Comparison of ENCODE assay signal across 8 mouse cellular contexts in genomic region chr14:57889541-57890010, GRCm38 (mm10). TPM values are rescaled to one million over a fixed set of nuclear protein-coding genes. Genes with fewer than 3 reads are reported as not detected.
DNase-seq lines count a peak whose midpoint lies in the region; ATAC-seq and TF ChIP-seq lines count a peak whose summit lies in the region.

No protein-coding gene starts in this region.

- peak; percentile 26 for DNase-seq in left cerebral cortex, postnatal 4 days
- DNase-seq in left cerebral cortex, adult 11 months (ENCODE audit: low spot score), result no peak
- DNase-seq in R1 (ENCODE audit: low read depth, low spot score), result peak; percentile 87
- DNase-seq in intestine, embryonic 14.5 days (ENCODE audit: low spot score), result peak; percentile 82
- peak; percentile 71 for DNase-seq in lung, postnatal 0 days (ENCODE audit: low spot score)
- peak; percentile 54 for DNase-seq in splenic B cell, adult 2 months (ENCODE audit: low read depth, low spot score)
- no peak for DNase-seq in layer of hippocampus, adult 18-20 months (ENCODE audit: low spot score in 2 of 2)

- H3K27me3 ChIP-seq in embryonic facial prominence, embryonic 15.5 days, result no peaks in the 10 kb centered on the region
- no peaks in the 10 kb centered on the region for H3K27me3 ChIP-seq in intestine, embryonic 14.5 days (replicated peaks; ENCODE audit: control insufficient read depth, insufficient read depth, low read length)
- H3K27me3 ChIP-seq in lung, postnatal 0 days (replicated peaks; ENCODE audit: insufficient read depth, low read length), result no peaks in the 10 kb centered on the region
- H3K27me3 ChIP-seq in splenic B cell, adult 2 months (ENCODE audit: control insufficient read depth, insufficient read depth, low read length, poor library complexity, severe bottlenecking), result no peaks in the 10 kb centered on the region

- H3K9ac ChIP-seq in embryonic facial prominence, embryonic 15.5 days, result peak overlapping the region; percentile 89
- H3K9ac ChIP-seq in intestine, embryonic 14.5 days (ENCODE audit: low read length), result peak overlapping the region; percentile 96
- peak overlapping the region; percentile 92 for H3K9ac ChIP-seq in lung, postnatal 0 days (replicated peaks; ENCODE audit: low read depth)

- no peak for TF ChIP-seq EP300 in lung, postnatal 0 days (IDR thresholded peaks at IDR 0.05)

- no peaks in the 10 kb centered on the region for H3K36me3 ChIP-seq in embryonic facial prominence, embryonic 15.5 days
- H3K36me3 ChIP-seq in intestine, embryonic 14.5 days (ENCODE audit: control insufficient read depth, insufficient read depth, low read length), result no peaks in the 10 kb centered on the region
- no peaks in the 10 kb centered on the region for H3K36me3 ChIP-seq in lung, postnatal 0 days (ENCODE audit: insufficient read depth, low read length)
- H3K36me3 ChIP-seq in splenic B cell, adult 2 months (ENCODE audit: control insufficient read depth, insufficient read depth, low read length, poor library complexity, severe bottlenecking), result no peaks in the 10 kb centered on the region

- no peak for TF ChIP-seq CTCF in lung, postnatal 0 days (IDR thresholded peaks at IDR 0.05)

- peak overlapping the region; percentile 93 for H3K4me3 ChIP-seq in embryonic facial prominence, embryonic 15.5 days (replicated peaks)
- H3K4me3 ChIP-seq in intestine, embryonic 14.5 days (ENCODE audit: low read depth, low read length), result peak overlapping the region; percentile 85
- peak overlapping the region; percentile 91 for H3K4me3 ChIP-seq in lung, postnatal 0 days (ENCODE audit: low read depth, low read length)

- peak overlapping the region; percentile 88 for H3K27ac ChIP-seq in embryonic facial prominence, embryonic 15.5 days (replicated peaks)
- H3K27ac ChIP-seq in intestine, embryonic 14.5 days (ENCODE audit: low read depth), result peak overlapping the region; percentile 84
- peak overlapping the region; percentile 96 for H3K27ac ChIP-seq in lung, postnatal 0 days (ENCODE audit: low read length)

- H3K4me2 ChIP-seq in embryonic facial prominence, embryonic 15.5 days (replicated peaks), result peak overlapping the region; percentile 53
- peak overlapping the region; percentile 74 for H3K4me2 ChIP-seq in intestine, embryonic 14.5 days (ENCODE audit: low read length)
- H3K4me2 ChIP-seq in lung, postnatal 0 days (replicated peaks; ENCODE audit: low read depth, low read length), result peak overlapping the region; percentile 73

- ATAC-seq in embryonic facial prominence, embryonic 15.5 days (ENCODE audit: insufficient number of reproducible peaks, low FRiP score, low TSS enrichment, low read depth), result peak; percentile 26
- 0 out of 2 replicates have a peak, but pooled peaks have one; percentile 22 for ATAC-seq in intestine, embryonic 14.5 days (replicated peaks; ENCODE audit: low FRiP score, low TSS enrichment, low read depth)
- peak; percentile 23 for ATAC-seq in lung, postnatal 0 days

- H3K9me3 ChIP-seq in embryonic facial prominence, embryonic 15.5 days (replicated peaks), result no peaks in the 10 kb centered on the region
- H3K9me3 ChIP-seq in intestine, embryonic 14.5 days (ENCODE audit: control insufficient read depth, low read length), result no peaks in the 10 kb centered on the region
- no peaks in the 10 kb centered on the region for H3K9me3 ChIP-seq in lung, postnatal 0 days (ENCODE audit: low read length)

- H3K4me1 ChIP-seq in embryonic facial prominence, embryonic 15.5 days, result peaks cover 13% of the 10 kb centered on the region
- H3K4me1 ChIP-seq in intestine, embryonic 14.5 days (replicated peaks; ENCODE audit: control insufficient read depth, insufficient read depth, low read length), result peaks cover 6% of the 10 kb centered on the region
- H3K4me1 ChIP-seq in lung, postnatal 0 days (ENCODE audit: insufficient read depth, low read depth, low read length), result peaks cover 4% of the 10 kb centered on the region; the same call in 1 of the 2 replicates

- intact Hi-C loops in left cerebral cortex, postnatal 4 days (cut with DNase I), result no loop called here

- 0% methylated on average over 37 of the region's 37 CpGs for WGBS in embryonic facial prominence, embryonic 15.5 days
- WGBS in intestine, embryonic 14.5 days, result 2% methylated on average over 37 of the region's 37 CpGs
- WGBS in lung, postnatal 0 days, result under 1% methylated on average over 34 of the region's 37 CpGs

RNA-seq across cellular contexts. Expression of gene Zdhhc20, which starts 0.5 kb away (rescaled TPM):
- 10 to 100 TPM; 29.5 to 31.6 TPM for total RNA-seq in left cerebral cortex, postnatal 4 days (2021)
- polyA plus RNA-seq in embryonic facial prominence, embryonic 15.5 days (2015; fragmentation: Nextera tagmentation; extraction: Ambion mirVana), result 67.0 and 71.2 TPM in 2 replicates
- polyA plus RNA-seq in intestine, embryonic 14.5 days (2014; fragmentation: Nextera tagmentation; extraction: Ambion mirVana), result 56.9 and 63.6 TPM in 2 replicates
- 57.2 and 64.6 TPM in 2 replicates for polyA plus RNA-seq in lung, postnatal 0 days (2015; fragmentation: Nextera tagmentation; extraction: Ambion mirVana)
- total RNA-seq in layer of hippocampus, adult 18-20 months (2021), result 10 to 100 TPM; 45.1 to 48.4 TPM

Comparison
In these comparisons a context has a peak if more than half of its experiments do, and no peak if none do; other contexts are left out.
1. DNase-seq: peak in left cerebral cortex, postnatal 4 days (single experiment), R1 (single experiment), intestine, embryonic 14.5 days (single experiment), lung, postnatal 0 days (single experiment) and splenic B cell, adult 2 months (single experiment); none in left cerebral cortex, adult 11 months (single experiment) and layer of hippocampus, adult 18-20 months (0 of 2).
2. Peak in every context shown above with its lines, with median percentiles within 50 percentile points of each other: ATAC-seq, H3K27ac ChIP-seq, H3K4me2 ChIP-seq, H3K4me3 ChIP-seq and H3K9ac ChIP-seq.